Mouse (Mus musculus): ENCODE data around the gene Lrsam1.

The Lrsam1 gene

GRCm38 (mm10) chr2:32966689-32967631, 5.5 kb upstream of the Lrsam1 start:
- in situ Hi-C loops (cut with MboI, MseI) = no loop called here

GRCm38 (mm10) chr2:32966184-32966688, 4.8 kb upstream of the Lrsam1 start:
- in situ Hi-C loops (cut with MboI, MseI) = no loop called here

GRCm38 (mm10) chr2:32965511-32966183, 4.2 kb upstream of the Lrsam1 start:
- in situ Hi-C loops (cut with MboI, MseI) = no loop called here

DNA sequence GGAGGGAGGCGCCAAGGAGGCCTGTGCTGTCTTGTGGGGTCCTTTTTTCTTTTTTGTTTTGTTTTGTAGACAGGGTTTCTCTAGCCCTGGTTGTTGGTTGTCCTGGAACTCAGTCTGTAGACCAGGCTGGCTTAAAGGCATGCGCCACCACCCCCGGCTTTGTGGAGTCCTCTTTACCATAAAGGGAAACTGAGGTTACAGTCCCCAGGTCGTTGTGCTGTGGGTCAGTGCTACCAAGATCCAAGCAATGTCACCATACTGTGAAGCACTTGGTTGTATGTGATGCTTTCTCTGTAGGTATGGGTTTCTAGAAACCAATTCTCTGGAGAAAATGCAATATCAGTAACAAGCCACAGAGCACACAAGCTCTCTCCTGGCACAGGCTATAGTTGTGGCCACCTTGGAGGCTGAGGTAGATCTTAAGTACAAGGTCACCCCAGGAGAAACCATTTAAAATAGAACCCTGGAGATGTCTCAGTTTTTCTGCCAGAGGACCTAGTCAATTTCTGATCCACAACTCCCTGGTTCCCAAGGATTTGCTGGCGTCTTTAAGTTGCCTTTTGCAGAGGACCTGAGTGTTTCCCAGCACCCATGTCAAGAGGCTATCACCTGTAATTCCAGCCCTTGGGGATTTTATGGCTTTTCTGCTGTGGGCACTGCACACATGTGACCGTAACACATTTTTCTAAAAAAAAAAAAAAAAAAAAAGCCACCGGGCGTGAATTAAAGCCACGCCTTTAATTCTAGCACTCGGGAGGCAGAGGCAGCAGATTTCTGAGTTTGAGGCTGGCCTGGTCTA, 3.4 kb upstream of the Lrsam1 start:
- in situ Hi-C loops (cut with MboI, MseI) = loop anchor here (5.0 kb wide), 1 partner anchor 167 kb away; the partner anchor contains the start of gene Garnl3

DNA sequence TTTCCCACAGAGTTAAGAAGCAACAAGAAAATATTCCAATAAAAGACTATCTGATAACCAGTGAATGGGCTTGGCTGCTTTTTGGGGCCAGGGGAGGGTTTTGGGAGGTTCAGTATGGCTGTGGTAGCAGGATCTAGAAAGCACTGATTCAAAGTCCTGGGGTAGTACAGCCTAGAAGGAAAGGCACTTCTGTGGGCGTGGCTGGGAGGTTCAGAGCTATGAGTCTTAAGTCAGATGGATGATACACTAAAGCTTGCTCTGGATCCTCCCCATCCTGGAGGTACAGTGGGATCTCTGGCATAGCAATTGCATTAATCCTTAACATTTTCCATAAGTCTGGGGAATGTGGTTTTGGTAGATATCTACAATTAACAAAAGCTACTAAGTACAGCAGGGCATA, 2.6 kb upstream of the Lrsam1 start:
- in situ Hi-C loops (cut with MboI, MseI) = loop anchor here (5.0 kb wide), 1 partner anchor 168 kb away; the partner anchor contains the start of gene Garnl3

DNA sequence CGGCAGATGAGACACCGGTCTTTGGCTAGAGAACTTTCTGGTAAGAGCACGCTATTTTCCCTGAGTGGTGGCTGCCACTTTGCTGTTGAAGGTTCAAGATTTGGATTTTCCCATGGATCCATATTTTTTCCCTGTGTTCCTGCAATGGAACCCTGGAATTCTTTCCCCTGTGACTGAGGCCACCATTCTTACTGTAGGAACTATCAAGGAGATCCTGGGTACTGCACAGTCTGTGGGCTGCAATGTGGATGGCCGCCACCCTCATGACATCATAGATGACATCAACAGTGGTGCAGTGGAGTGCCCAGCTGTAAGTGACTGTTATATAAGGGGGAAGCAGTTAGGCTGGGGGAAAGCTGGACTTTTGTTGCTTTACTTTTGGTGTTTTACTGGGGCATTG, 2.1 kb upstream of the Lrsam1 start:
- in situ Hi-C loops (cut with MboI, MseI) = loop anchor here (5.0 kb wide), 1 partner anchor 169 kb away; the partner anchor contains the start of gene Garnl3

GRCm38 (mm10) chr2:32962875-32963220, 1.4 kb upstream of the Lrsam1 start:
- in situ Hi-C loops (cut with MboI, MseI) = loop anchor here (5.0 kb wide), 1 partner anchor 169 kb away; the partner anchor contains the start of gene Garnl3

DNA sequence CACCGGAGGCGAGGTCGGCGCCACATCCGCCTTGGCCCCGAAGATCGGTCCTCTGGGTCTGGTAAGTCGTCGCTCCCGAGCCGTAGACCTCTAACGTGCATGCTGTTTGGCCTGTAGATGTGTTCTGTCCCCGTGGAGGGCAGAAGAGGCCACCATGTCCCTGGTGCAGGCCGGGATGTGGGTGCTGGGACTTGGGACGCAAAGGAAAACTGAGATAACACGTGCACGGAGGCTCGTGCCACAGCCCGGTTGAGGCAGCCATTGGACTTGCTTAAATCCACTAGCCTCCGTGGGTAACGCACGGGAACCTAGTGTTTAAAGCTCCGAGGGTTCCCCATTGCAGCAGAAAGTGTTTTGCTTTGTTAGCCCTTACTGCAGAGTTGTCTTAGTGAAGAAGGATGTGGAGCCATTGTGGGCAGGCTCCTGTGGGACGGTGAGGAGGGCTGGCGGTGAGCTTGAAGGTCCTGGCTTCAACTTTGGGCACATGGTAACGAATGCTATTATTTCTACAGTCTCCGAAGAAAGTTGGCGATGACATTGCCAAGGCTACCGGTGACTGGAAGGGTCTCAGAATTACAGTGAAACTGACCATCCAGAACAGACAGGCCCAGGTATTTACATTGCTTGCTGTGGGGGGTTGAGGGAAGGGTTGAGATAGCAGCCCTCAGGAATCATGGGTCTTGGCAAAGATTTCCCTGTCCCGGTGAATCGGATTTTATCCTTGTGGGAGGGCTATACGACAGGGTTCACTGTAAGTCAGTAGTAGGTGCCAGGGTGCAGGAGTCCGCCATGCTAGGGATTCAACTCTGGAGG, 854 bp upstream of the Lrsam1 start:
- in situ Hi-C loops (cut with MboI, MseI) = loop anchor here (5.0 kb wide), 1 partner anchor 170 kb away; the partner anchor contains the start of gene Garnl3

DNA sequence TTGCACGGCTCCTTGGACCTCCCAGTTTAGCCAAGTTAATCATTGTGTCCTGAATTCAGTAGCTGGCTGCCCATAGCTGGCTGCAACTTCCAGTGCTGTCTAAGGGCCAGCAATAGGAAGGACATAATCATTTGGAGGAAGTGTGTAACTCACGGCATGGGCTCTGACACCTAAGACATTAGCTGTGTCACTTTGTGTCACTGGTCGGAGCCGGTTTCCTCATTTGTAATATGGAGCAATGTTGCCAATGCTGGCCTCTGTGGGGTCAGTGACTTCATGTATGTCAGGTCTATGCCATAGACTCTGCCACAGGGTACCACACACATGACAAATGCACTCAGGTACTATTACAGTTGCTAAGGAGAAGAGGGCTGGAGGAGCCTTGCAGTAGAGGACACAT, 1.1 kb downstream of the Lrsam1 start:
- in situ Hi-C loops (cut with MboI, MseI) = loop anchor here (5.0 kb wide), 1 partner anchor 172 kb away; the partner anchor contains the start of gene Garnl3

DNA sequence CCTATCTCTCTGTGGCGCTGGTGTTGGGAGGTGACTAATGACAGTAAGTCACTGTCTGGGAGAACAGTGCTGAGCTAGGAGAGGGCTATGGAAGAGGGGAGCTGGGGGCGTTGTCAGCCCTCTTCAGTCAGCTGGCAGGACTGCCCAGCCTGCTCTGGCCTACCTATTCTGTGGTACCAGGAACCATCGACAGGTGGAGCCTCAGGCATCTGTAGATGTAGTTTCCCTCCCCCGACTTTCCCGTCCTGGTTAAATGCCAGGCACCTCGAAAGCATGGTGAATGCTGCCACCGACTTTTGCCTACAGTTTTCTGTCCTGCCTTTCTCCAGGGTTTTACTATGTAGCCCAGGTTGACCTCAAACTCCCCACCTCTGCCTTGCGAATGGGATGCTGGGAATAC, 4.1 kb downstream of the Lrsam1 start:
- in situ Hi-C loops (cut with MboI, MseI) = no loop called here

GRCm38 (mm10) chr2:32954581-32954980, 6.8 kb downstream of the Lrsam1 start:
- in situ Hi-C loops (cut with MboI, MseI) = no loop called here

- in situ Hi-C loops (cut with MboI, MseI) = no loop called here
These were observed 14.0 kb downstream of the Lrsam1 start for GRCm38 (mm10) chr2:32947454-32947853.

DNA sequence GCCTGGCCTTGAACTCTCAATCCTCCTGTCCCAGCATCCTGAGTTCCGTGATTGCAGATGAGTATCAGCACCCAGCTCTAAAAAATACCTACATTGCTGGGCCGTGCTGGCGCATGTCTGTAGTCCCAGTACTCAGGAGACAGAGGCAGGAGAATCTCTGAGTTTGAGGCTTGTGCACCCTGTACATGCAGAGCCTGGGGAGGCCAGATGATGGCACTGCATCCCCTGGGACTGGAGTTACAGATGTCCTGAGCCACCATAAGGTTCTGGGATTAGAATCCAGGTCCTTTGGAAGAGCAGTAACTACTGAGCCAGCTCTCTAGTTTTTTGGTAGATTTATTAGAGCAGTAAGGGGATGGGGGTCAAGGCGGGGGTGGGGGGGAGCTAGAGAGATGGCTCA, 20.9 kb downstream of the Lrsam1 start:
- in situ Hi-C loops (cut with MboI, MseI) = no loop called here

DNA sequence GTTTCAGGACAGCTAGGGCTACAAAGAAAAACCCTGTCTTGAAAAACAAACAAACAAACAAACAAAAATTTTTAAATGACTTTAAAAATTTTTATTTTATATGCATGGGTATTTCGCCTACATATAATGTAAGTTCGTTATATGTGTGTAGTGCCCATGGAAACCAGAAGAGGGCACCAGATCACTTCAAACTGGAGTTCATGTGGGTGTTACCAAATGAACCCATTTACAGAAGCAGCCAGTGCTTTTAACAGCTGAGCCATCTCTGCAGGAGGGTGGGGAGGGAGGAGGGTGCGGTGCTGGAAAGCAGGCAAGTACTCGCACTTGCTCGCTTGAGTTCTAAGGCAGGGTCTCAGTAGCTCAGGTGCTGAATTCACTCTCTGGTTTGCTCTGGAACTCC, 22.0 kb downstream of the Lrsam1 start:
- in situ Hi-C loops (cut with MboI, MseI) = no loop called here

DNA sequence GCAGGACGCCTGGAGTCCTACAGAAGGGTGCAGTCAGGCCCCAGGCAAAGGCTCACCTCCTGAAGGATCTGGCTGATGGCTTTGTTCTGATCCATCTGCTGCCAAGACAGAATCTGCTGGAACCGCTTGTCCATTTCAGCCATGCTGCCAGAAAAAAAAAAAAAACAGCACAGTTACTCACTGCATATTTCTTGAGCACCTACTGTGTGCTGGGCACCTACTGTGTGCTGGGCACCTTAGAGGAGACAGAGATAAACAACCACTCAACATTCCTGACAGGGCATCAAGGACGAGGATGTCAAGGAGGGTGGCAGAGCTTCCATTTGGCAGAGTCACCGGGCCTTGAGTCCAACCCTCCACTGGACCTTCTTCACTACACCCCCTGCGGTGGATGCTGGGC, 22.7 kb downstream of the Lrsam1 start:
- in situ Hi-C loops (cut with MboI, MseI) = no loop called here

DNA sequence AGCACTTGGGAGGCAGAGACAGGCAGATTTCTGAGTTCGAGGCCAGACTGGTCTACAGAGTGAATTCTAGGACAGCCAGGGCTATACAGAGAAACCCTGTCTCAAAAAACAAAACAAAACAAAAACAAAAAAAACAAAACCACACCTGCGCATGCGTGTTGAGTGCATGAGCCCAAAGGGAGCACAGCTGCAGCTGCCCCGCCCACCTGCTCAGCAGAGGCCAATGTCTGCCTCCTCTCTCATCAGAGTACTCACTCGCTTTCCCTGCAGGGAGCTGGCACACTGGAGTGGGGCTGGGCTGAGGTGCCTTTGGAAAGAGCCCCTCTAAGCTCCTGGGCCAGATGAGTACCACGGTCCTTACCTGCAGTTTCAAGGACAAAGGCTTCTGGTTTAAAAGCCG, 29.7 kb downstream of the Lrsam1 start:
- in situ Hi-C loops (cut with MboI, MseI) = no loop called here

GRCm38 (mm10) chr2:32928947-32929829, 32.2 kb downstream of the Lrsam1 start:
- in situ Hi-C loops (cut with MboI, MseI) = no loop called here

DNA sequence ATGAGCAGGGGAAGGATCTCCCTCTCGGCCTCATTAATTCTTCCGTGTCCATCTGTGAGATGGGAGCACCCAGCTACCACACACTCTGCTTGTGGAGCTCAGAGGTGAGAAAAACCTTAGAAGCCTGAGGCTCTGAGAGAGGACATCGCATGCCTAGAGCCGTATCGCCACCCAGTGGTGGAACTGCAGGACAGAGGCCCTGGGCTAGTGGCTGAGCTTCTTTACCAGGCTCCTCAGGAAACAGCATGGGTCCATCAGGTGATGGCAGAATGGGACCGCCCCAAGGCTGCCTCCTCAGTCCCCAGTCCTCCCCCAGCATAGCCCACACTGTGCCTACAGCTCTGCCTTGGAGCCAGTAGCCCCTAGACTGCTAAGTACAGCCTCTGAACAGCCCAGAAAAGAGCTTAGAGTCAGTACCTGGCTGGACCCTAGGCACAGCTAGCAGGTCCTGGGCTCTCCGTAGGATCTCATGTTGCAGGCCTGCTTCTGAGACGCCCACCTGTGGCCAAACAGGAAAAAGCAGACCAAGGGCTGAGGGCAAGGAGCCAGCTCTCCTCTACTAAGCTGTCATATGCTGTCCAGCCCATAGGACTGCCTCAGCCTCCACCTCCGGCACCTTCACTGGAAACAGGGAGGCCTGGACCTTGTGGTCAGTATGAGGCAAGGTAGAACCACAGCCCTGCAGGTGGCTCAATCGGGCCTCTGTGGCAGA, 33.0 kb downstream of the Lrsam1 start:
- in situ Hi-C loops (cut with MboI, MseI) = no loop called here

DNA sequence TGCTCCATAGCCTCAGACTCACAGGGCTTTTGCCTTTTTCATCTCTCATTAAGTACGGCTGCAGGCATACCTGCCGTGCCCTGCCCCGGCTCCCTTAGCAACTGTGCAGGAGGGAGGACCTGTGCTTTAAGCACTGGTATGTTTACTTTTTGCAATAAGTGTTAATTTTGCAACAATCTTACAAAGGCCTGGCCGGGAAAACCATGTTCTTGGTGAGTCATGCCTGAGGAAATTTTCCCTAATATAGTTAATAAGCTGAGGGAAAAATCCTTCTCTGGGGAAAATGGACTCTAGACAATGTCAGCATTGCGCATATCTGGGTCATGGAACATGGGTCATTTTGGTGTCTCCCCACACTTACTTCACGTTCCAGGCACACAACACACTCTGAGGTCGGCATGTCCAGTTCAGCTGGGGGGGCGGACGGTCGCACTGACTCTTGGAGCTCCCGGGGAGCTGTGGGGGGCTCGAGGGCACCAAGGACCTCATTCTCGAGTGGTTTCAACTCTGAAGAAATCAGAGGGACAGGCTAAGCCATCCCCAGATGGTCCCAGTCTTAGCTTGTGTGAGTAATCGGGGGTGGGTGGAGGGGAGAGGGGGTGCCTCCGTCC, 33.7 kb downstream of the Lrsam1 start:
- in situ Hi-C loops (cut with MboI, MseI) = no loop called here
